In the genomic region with DNA sequence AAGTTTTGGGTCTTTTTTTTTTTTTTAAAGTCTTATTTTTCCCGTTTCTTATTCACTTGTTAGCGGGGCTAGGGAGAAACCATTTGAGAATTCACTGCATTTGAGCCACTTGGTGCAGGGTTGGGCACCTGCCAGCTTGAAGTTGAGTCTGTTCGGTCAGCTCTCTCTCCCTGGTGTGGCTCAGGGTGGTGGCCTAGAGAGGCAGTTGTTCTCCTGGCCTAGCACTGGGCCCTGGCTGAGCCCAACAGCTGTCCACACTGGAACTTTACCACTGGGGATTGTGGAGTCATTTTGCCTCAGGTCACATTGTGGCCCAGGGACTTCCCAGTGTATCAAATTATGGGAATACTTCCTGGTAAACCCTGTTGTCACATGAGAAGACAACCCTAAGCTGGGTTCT, we compare ENCODE assay signal across 8 mouse cellular contexts. TPM values are rescaled to one million over a fixed set of nuclear protein-coding genes. Genes with fewer than 3 reads are reported as not detected.
DNase-seq lines count a peak whose midpoint lies in the region; ATAC-seq and TF ChIP-seq lines count a peak whose summit lies in the region.

No protein-coding gene starts in this region.

- H3K9ac ChIP-seq in kidney, embryonic 16.5 days (replicated peaks; ENCODE audit: low read length), result peak overlapping the region; percentile 68; the same call in 1 of the 2 replicates
- no peak overlapping the region for H3K9ac ChIP-seq in forebrain, postnatal 0 days
- H3K9ac ChIP-seq in hindbrain, embryonic 15.5 days, result no peak overlapping the region
- no peak overlapping the region for H3K9ac ChIP-seq in midbrain, embryonic 16.5 days (ENCODE audit: low read depth, low read length)

- TF ChIP-seq CTCF in forebrain, postnatal 0 days (IDR thresholded peaks at IDR 0.05; ENCODE audit: low read depth), result no peak

- H3K4me1 ChIP-seq in kidney, embryonic 16.5 days (ENCODE audit: insufficient read depth, low read length), result peaks cover 22% of the 10 kb centered on the region
- no peaks in the 10 kb centered on the region for H3K4me1 ChIP-seq in forebrain, postnatal 0 days (ENCODE audit: insufficient read depth)
- H3K4me1 ChIP-seq in hindbrain, embryonic 15.5 days (replicated peaks), result peaks cover 23% of the 10 kb centered on the region
- peaks cover 11% of the 10 kb centered on the region for H3K4me1 ChIP-seq in midbrain, embryonic 16.5 days (ENCODE audit: control insufficient read depth, insufficient read depth, low read length)

- no peaks in the 10 kb centered on the region for H3K36me3 ChIP-seq in kidney, embryonic 16.5 days (ENCODE audit: insufficient read depth, low read length)
- no peaks in the 10 kb centered on the region for H3K36me3 ChIP-seq in forebrain, postnatal 0 days (ENCODE audit: insufficient read depth)
- H3K36me3 ChIP-seq in hindbrain, embryonic 15.5 days, result no peaks in the 10 kb centered on the region
- H3K36me3 ChIP-seq in midbrain, embryonic 16.5 days (ENCODE audit: control insufficient read depth, insufficient read depth, low read length), result no peaks in the 10 kb centered on the region

- H3K27ac ChIP-seq in kidney, embryonic 16.5 days (ENCODE audit: low read length), result 0 out of 2 replicates have a peak overlapping the region, but pooled peaks have one; percentile 17
- H3K27ac ChIP-seq in forebrain, postnatal 0 days (ENCODE audit: low read depth, low read length), result no peak overlapping the region
- H3K27ac ChIP-seq in hindbrain, embryonic 15.5 days (replicated peaks), result no peak overlapping the region
- H3K27ac ChIP-seq in midbrain, embryonic 16.5 days (ENCODE audit: low read length), result no peak overlapping the region

- peaks cover 4% of the 10 kb centered on the region; the same call in 1 of the 2 replicates for H3K27me3 ChIP-seq in kidney, embryonic 16.5 days (ENCODE audit: insufficient read depth, low read length)
- peaks cover 4% of the 10 kb centered on the region; the same call in 1 of the 2 replicates for H3K27me3 ChIP-seq in forebrain, postnatal 0 days (ENCODE audit: insufficient read depth, low read length)
- peaks cover 12% of the 10 kb centered on the region for H3K27me3 ChIP-seq in hindbrain, embryonic 15.5 days
- H3K27me3 ChIP-seq in midbrain, embryonic 16.5 days (ENCODE audit: control insufficient read depth, insufficient read depth, low read depth, low read length), result no peaks in the 10 kb centered on the region; the same call in 1 of the 2 replicates

- H3K4me3 ChIP-seq in kidney, embryonic 16.5 days (ENCODE audit: low read length), result peak overlapping the region; percentile 60
- H3K4me3 ChIP-seq in forebrain, postnatal 0 days (ENCODE audit: low read depth, low read length), result no peak overlapping the region
- H3K4me3 ChIP-seq in hindbrain, embryonic 15.5 days, result peak overlapping the region; percentile 52
- peak overlapping the region; percentile 49; the same call in 1 of the 2 replicates for H3K4me3 ChIP-seq in midbrain, embryonic 16.5 days (ENCODE audit: low read depth, low read length)

- no peak for DNase-seq in kidney, adult 9 months
- no peak for DNase-seq in forebrain, postnatal 0 days
- DNase-seq in thymus, postnatal 0 days (ENCODE audit: low spot score), result no peak
- DNase-seq in left cerebral cortex, adult 18-20 months (ENCODE audit: low spot score in 2 of 2), result no peak
- no peak for DNase-seq in layer of hippocampus, adult 8-10 months (ENCODE audit: low spot score in 2 of 2)

- H3K4me2 ChIP-seq in kidney, embryonic 16.5 days (replicated peaks; ENCODE audit: low read depth, low read length), result peak overlapping the region; percentile 99
- H3K4me2 ChIP-seq in forebrain, postnatal 0 days (ENCODE audit: low read depth), result peak overlapping the region; percentile 80; the same call in 1 of the 2 replicates
- peak overlapping the region; percentile 94 for H3K4me2 ChIP-seq in hindbrain, embryonic 15.5 days
- H3K4me2 ChIP-seq in midbrain, embryonic 16.5 days (ENCODE audit: low read length), result peak overlapping the region; percentile 85

- ATAC-seq in kidney, embryonic 16.5 days (ENCODE audit: low FRiP score, low TSS enrichment), result no peak
- no peak for ATAC-seq in forebrain, postnatal 0 days
- ATAC-seq in hindbrain, embryonic 15.5 days (ENCODE audit: low FRiP score, low read depth), result no peak
- no peak for ATAC-seq in midbrain, embryonic 16.5 days

- WGBS in kidney, embryonic 16.5 days, result 31% methylated on average over 3 of the region's 3 CpGs
- 28% methylated on average over 3 of the region's 3 CpGs for WGBS in forebrain, postnatal 0 days
- WGBS in hindbrain, embryonic 15.5 days, result 36% methylated on average over 3 of the region's 3 CpGs
- 29% methylated on average over 3 of the region's 3 CpGs for WGBS in midbrain, embryonic 16.5 days

- H3K9me3 ChIP-seq in kidney, embryonic 16.5 days (ENCODE audit: low read length), result no peaks in the 10 kb centered on the region
- H3K9me3 ChIP-seq in forebrain, postnatal 0 days (ENCODE audit: low read length), result no peaks in the 10 kb centered on the region
- no peaks in the 10 kb centered on the region for H3K9me3 ChIP-seq in hindbrain, embryonic 15.5 days
- H3K9me3 ChIP-seq in midbrain, embryonic 16.5 days (replicated peaks; ENCODE audit: control insufficient read depth, low read length, poor library complexity, severe bottlenecking), result no peaks in the 10 kb centered on the region

RNA-seq across cellular contexts. Expression of a gene that starts 0.7 kb away (rescaled TPM):
- 1.2 and 1.3 TPM in 2 replicates for polyA plus RNA-seq in kidney, embryonic 16.5 days (2015; fragmentation: Nextera tagmentation; extraction: Ambion mirVana)
- 0.52 and 0.54 TPM in 2 replicates for total RNA-seq in forebrain, postnatal 0 days (2014; rRNA removed)
- 0.48 and 0.79 TPM in 2 replicates for polyA plus RNA-seq in forebrain, postnatal 0 days (2015; fragmentation: Nextera tagmentation; extraction: Ambion mirVana)
- 1.5 and 1.6 TPM in 2 replicates for polyA plus RNA-seq in hindbrain, embryonic 15.5 days (2015; fragmentation: Nextera tagmentation; extraction: Ambion mirVana)
- 0.63 and 0.85 TPM in 2 replicates for polyA plus RNA-seq in midbrain, embryonic 16.5 days (2015; fragmentation: Nextera tagmentation; extraction: Ambion mirVana)
- 0.31 and 0.35 TPM in 2 replicates for polyA plus RNA-seq in thymus, postnatal 0 days (2015; fragmentation: Nextera tagmentation; extraction: Ambion mirVana)
- 1 to 10 TPM; 1.9 to 2.5 TPM for total RNA-seq in left cerebral cortex, adult 18-20 months (2021)
- 1 to 10 TPM in 3 of 4 experiments, under 1 TPM in 1; 0.63 to 2.2 (median 1.1) TPM for total RNA-seq in layer of hippocampus, adult 8-10 months (2022)

RNA-seq across cellular contexts. Expression of a gene that starts 26.9 kb away (rescaled TPM):
- polyA plus RNA-seq in kidney, embryonic 16.5 days (2015; fragmentation: Nextera tagmentation; extraction: Ambion mirVana), result 9.3 and 10.4 TPM in 2 replicates
- total RNA-seq in forebrain, postnatal 0 days (2014; rRNA removed), result 7.8 and 10.6 TPM in 2 replicates
- 2.7 and 3.5 TPM in 2 replicates for polyA plus RNA-seq in forebrain, postnatal 0 days (2015; fragmentation: Nextera tagmentation; extraction: Ambion mirVana)
- 8.3 and 9.5 TPM in 2 replicates for polyA plus RNA-seq in hindbrain, embryonic 15.5 days (2015; fragmentation: Nextera tagmentation; extraction: Ambion mirVana)
- 6.7 and 8.2 TPM in 2 replicates for polyA plus RNA-seq in midbrain, embryonic 16.5 days (2015; fragmentation: Nextera tagmentation; extraction: Ambion mirVana)
- 3.3 and 3.6 TPM in 2 replicates for polyA plus RNA-seq in thymus, postnatal 0 days (2015; fragmentation: Nextera tagmentation; extraction: Ambion mirVana)
- total RNA-seq in left cerebral cortex, adult 18-20 months (2021), result 10 to 100 TPM; 23.1 to 24.0 TPM
- 10 to 100 TPM; 10.1 to 12.6 (median 11.4) TPM for total RNA-seq in layer of hippocampus, adult 8-10 months (2022)

RNA-seq across cellular contexts. Expression of a gene that starts 47.1 kb away (rescaled TPM):
- 383 and 405 TPM in 2 replicates for polyA plus RNA-seq in kidney, embryonic 16.5 days (2015; fragmentation: Nextera tagmentation; extraction: Ambion mirVana)
- total RNA-seq in forebrain, postnatal 0 days (2014; rRNA removed), result 103 and 111 TPM in 2 replicates
- polyA plus RNA-seq in forebrain, postnatal 0 days (2015; fragmentation: Nextera tagmentation; extraction: Ambion mirVana), result 272 and 292 TPM in 2 replicates
- 245 and 264 TPM in 2 replicates for polyA plus RNA-seq in hindbrain, embryonic 15.5 days (2015; fragmentation: Nextera tagmentation; extraction: Ambion mirVana)
- 267 and 295 TPM in 2 replicates for polyA plus RNA-seq in midbrain, embryonic 16.5 days (2015; fragmentation: Nextera tagmentation; extraction: Ambion mirVana)
- 504 and 513 TPM in 2 replicates for polyA plus RNA-seq in thymus, postnatal 0 days (2015; fragmentation: Nextera tagmentation; extraction: Ambion mirVana)
- 100 to 1,000 TPM; 122 to 129 TPM for total RNA-seq in left cerebral cortex, adult 18-20 months (2021)
- total RNA-seq in layer of hippocampus, adult 8-10 months (2022), result 100 to 1,000 TPM; 114 to 129 (median 116) TPM

RNA-seq across cellular contexts. Expression of a gene that starts 47.4 kb away (rescaled TPM):
- polyA plus RNA-seq in kidney, embryonic 16.5 days (2015; fragmentation: Nextera tagmentation; extraction: Ambion mirVana), result 44.4 and 45.1 TPM in 2 replicates
- 5.9 and 6.0 TPM in 2 replicates for total RNA-seq in forebrain, postnatal 0 days (2014; rRNA removed)
- polyA plus RNA-seq in forebrain, postnatal 0 days (2015; fragmentation: Nextera tagmentation; extraction: Ambion mirVana), result 20.7 and 30.0 TPM in 2 replicates
- 18.1 and 24.6 TPM in 2 replicates for polyA plus RNA-seq in hindbrain, embryonic 15.5 days (2015; fragmentation: Nextera tagmentation; extraction: Ambion mirVana)
- polyA plus RNA-seq in midbrain, embryonic 16.5 days (2015; fragmentation: Nextera tagmentation; extraction: Ambion mirVana), result 15.1 and 17.7 TPM in 2 replicates
- 87.7 and 96.2 TPM in 2 replicates for polyA plus RNA-seq in thymus, postnatal 0 days (2015; fragmentation: Nextera tagmentation; extraction: Ambion mirVana)
- total RNA-seq in left cerebral cortex, adult 18-20 months (2021), result 10 to 100 TPM; 28.5 to 31.9 TPM
- total RNA-seq in layer of hippocampus, adult 8-10 months (2022), result 10 to 100 TPM; 30.7 to 32.4 (median 31.6) TPM
